Mouse (Mus musculus) cerebellum, postnatal 10 days (tissue): ENCODE measurements around the gene Pax3.

ENCODE experiments used
- DNase-seq, 2 experiments: peaks; one replicate each; pipeline ENCODE4 v3.0.0; 2021; ENCODE audit warnings: mixed read lengths in 2 of 2

The Pax3 gene

GRCm38 (mm10) chr1:78196751-78197311, at the start of gene Pax3:
Gene Pax3, minus strand, starts transcription at chr1:78197134.
- peak; percentile 74 to 85 for DNase-seq

- no peak for DNase-seq
Measured at GRCm38 (mm10) chr1:78234306-78234705, 37.4 kb upstream of the Pax3 start.

GRCm38 (mm10) chr1:78231901-78232546, 35.1 kb upstream of the Pax3 start:
- no peak for DNase-seq

GRCm38 (mm10) chr1:78229801-78230200, 32.9 kb upstream of the Pax3 start:
- no peak for DNase-seq

- DNase-seq, result no peak
Measured at GRCm38 (mm10) chr1:78228771-78229170, 31.8 kb upstream of the Pax3 start.

GRCm38 (mm10) chr1:78218057-78218780, 21.3 kb upstream of the Pax3 start:
- peak in 1 of 2 experiments; percentile 37 for DNase-seq

GRCm38 (mm10) chr1:78217151-78218034, 20.5 kb upstream of the Pax3 start:
- DNase-seq, result peak; percentile 53 to 62

- DNase-seq, result peak; percentile 34 to 38
Measured at GRCm38 (mm10) chr1:78216509-78217141, 19.7 kb upstream of the Pax3 start.

- DNase-seq, result peak; percentile 73 to 82
Measured at GRCm38 (mm10) chr1:78215749-78216508, 19.0 kb upstream of the Pax3 start.

- DNase-seq, result no peak
Measured at GRCm38 (mm10) chr1:78211041-78211440, 14.1 kb upstream of the Pax3 start.

GRCm38 (mm10) chr1:78210568-78210967, 13.6 kb upstream of the Pax3 start:
- peak in 1 of 2 experiments; percentile 29 for DNase-seq

- DNase-seq, result no peak
Measured at GRCm38 (mm10) chr1:78208281-78208814, 11.4 kb upstream of the Pax3 start.

GRCm38 (mm10) chr1:78204341-78204740, 7.4 kb upstream of the Pax3 start:
- no peak for DNase-seq

- peak; percentile 63 to 69 for DNase-seq
Measured at GRCm38 (mm10) chr1:78203622-78204211, 6.8 kb upstream of the Pax3 start.

GRCm38 (mm10) chr1:78203086-78203614, 6.2 kb upstream of the Pax3 start:
- DNase-seq, result peak; percentile 37 to 56

- DNase-seq, result peak; percentile 42 to 58
Measured at GRCm38 (mm10) chr1:78202466-78203085, 5.6 kb upstream of the Pax3 start.

GRCm38 (mm10) chr1:78201251-78202010, 4.5 kb upstream of the Pax3 start:
- DNase-seq, result peak; percentile 36 to 39

GRCm38 (mm10) chr1:78200191-78200590, 3.3 kb upstream of the Pax3 start:
- peak in 1 of 2 experiments; percentile 50 for DNase-seq

- no peak for DNase-seq
Measured at GRCm38 (mm10) chr1:78199221-78199620, 2.3 kb upstream of the Pax3 start.
